Mouse (Mus musculus) kidney, adult 2 months (tissue): Measurements from ENCODE around the gene Nxph2.

Experiments used
- CTCF ChIP-seq: fragments of 200-500 bp; conservative IDR thresholded peaks from 2 replicates; pipeline ENCODE4 v1.5.1; 2011; ENCODE audit warnings: low read depth, mild to moderate bottlenecking, control low read depth, low read length, moderate library complexity, mixed read lengths; ENCODE audit not compliant: insufficient read depth, insufficient read length
- POLR2A ChIP-seq: fragments of 200-500 bp; IDR thresholded peaks from one replicate; pipeline ENCODE4 v1.6.1; 2011; ENCODE audit warnings: low read depth, low read length, control low read depth

DNA sequence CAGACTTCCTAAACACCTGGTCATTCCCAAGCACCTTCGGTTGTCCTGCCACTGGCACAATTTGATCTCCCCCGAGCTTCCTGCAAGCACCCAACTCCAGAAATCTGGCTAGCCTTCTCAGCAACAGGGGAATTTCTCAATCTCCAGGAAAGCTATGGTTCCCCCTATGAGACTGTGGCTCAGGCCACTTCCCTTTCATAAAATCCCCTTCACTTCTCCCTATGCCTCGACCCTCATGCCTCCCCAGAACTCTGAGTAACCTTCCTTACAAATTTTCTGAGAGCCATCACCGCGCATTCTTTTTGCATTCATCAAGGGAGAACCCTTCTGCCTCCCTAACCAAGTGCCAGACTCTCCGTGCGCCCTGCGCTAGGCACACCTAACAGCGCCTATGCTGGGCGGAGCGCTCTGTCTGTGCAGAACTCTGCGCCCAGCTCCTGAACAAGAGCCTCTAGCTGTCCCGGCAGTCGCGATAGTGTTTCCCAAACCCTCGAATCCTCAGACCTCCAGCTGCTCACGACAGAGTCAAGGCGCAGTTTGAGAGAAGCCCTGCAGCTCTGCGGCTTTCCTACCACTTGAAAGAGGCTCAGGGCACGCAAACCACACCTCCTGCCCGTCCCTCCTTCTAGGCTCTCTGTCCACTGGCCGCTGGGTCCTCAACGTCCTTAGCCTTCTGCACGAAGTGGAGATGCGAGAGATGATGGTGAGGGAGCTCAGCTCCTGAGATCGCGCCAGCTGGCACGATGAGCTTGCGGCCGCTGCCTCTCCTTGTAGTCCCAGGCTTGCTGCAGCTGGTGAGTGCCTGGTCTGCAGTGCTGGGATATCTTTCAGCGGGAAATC is at the start of gene Nxph2:
- no peak for TF ChIP-seq POLR2A
- TF ChIP-seq CTCF, result no peak
